Mouse (Mus musculus): Measurements from ENCODE around the gene Runx2. TPM values are rescaled to one million over a fixed set of nuclear protein-coding genes. Genes with fewer than 3 reads are reported as not detected.

The Runx2 gene
- polyA plus RNA-seq (2014; fragmentation: Nextera tagmentation; extraction: Ambion mirVana), result 9.1 and 10.1 TPM in 2 replicates

GRCm38 (mm10) chr17:44814508-44815175, at the start of gene Runx2:
Gene Runx2 (minus strand): TSS chr17:44814797.
- Histone ChIP-seq H3K4me3 (ENCODE audit: low read depth, low read length) (no peak within 1 kb of the TSS), H3K36me3 (replicated peaks; ENCODE audit: control insufficient read depth, insufficient read depth, low read depth, low read length) (no peaks in the 10 kb centered on the region), H3K4me1 (ENCODE audit: control insufficient read depth, insufficient read depth, low read length) (no peaks in the 10 kb centered on the region), H3K27ac (replicated peaks; ENCODE audit: low read depth, low read length) (no peak within 1 kb of the TSS), H3K9me3 (replicated peaks; ENCODE audit: control insufficient read depth, low read length) (no peaks in the 10 kb centered on the region), H3K4me2 (ENCODE audit: low read depth, low read length) (no peak within 1 kb of the TSS), H3K9ac (replicated peaks; ENCODE audit: low read length) (no peak within 1 kb of the TSS), H3K27me3 (ENCODE audit: control insufficient read depth, insufficient read depth, low read length) (no peaks in the 10 kb centered on the region)
- DNase-seq (ENCODE audit: low spot score), result no peak
- no peak for ATAC-seq (replicated peaks; ENCODE audit: insufficient number of reproducible peaks, low FRiP score, low TSS enrichment, low read depth)
- WGBS, result 26% methylated on average over 3 of the region's 3 CpGs

- H3K4me1 ChIP-seq (ENCODE audit: control insufficient read depth, insufficient read depth, low read length), result no peaks in the 10 kb centered on the region
- 94% methylated on average over 6 of the region's 6 CpGs for WGBS
These were observed 48.6 kb upstream of the Runx2 start for GRCm38 (mm10) chr17:44863165-44863564.

GRCm38 (mm10) chr17:44842184-44842583, 27.6 kb upstream of the Runx2 start:
- no peaks in the 10 kb centered on the region for H3K9me3 ChIP-seq (replicated peaks; ENCODE audit: control insufficient read depth, low read length)
- no peak overlapping the region for H3K27ac ChIP-seq (replicated peaks; ENCODE audit: low read depth, low read length)
- ATAC-seq (replicated peaks; ENCODE audit: insufficient number of reproducible peaks, low FRiP score, low TSS enrichment, low read depth), result no peak
- no peaks in the 10 kb centered on the region for H3K27me3 ChIP-seq (ENCODE audit: control insufficient read depth, insufficient read depth, low read length)
- no peak for DNase-seq (ENCODE audit: low spot score)
- no peaks in the 10 kb centered on the region for H3K36me3 ChIP-seq (replicated peaks; ENCODE audit: control insufficient read depth, insufficient read depth, low read depth, low read length)
- WGBS, result 71% methylated on average over 4 of the region's 4 CpGs
- H3K4me1 ChIP-seq (ENCODE audit: control insufficient read depth, insufficient read depth, low read length), result no peaks in the 10 kb centered on the region
- H3K9ac ChIP-seq (replicated peaks; ENCODE audit: low read length), result no peak overlapping the region
- H3K4me3 ChIP-seq (ENCODE audit: low read depth, low read length), result no peak overlapping the region
- no peak overlapping the region for H3K4me2 ChIP-seq (ENCODE audit: low read depth, low read length)

More at GRCm38 (mm10) chr17:44863165-44863564, 48.6 kb upstream of the Runx2 start:
- H3K36me3 ChIP-seq (replicated peaks; ENCODE audit: control insufficient read depth, insufficient read depth, low read depth, low read length), result no peaks in the 10 kb centered on the region
- no peak for ATAC-seq (replicated peaks; ENCODE audit: insufficient number of reproducible peaks, low FRiP score, low TSS enrichment, low read depth)
- H3K27me3 ChIP-seq (ENCODE audit: control insufficient read depth, insufficient read depth, low read length), result no peaks in the 10 kb centered on the region
- H3K4me3 ChIP-seq (ENCODE audit: low read depth, low read length), result no peak overlapping the region
- no peak overlapping the region for H3K4me2 ChIP-seq (ENCODE audit: low read depth, low read length)
- no peak overlapping the region for H3K9ac ChIP-seq (replicated peaks; ENCODE audit: low read length)
- no peak overlapping the region for H3K27ac ChIP-seq (replicated peaks; ENCODE audit: low read depth, low read length)
- H3K9me3 ChIP-seq (replicated peaks; ENCODE audit: control insufficient read depth, low read length), result no peaks in the 10 kb centered on the region
- no peak for DNase-seq (ENCODE audit: low spot score)

DNA sequence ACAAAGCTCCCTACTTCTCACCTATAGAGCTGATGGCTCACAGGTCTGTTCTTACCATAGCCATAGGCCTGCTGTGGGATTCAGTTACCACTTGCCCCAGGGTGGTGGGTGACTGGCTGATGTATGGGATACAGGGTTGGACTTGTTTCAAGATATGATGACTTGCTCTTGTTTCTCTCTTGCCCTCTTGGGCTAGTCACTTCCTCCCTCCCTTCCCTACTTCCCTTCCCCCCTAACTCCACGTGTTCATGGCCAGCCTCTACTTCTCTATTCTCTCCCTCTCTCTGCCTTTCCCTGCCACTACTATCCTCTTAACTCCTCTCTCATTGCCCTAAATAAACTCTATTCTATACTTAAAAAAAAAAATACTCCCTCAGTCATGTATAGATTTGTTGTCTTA, 16.6 kb upstream of the Runx2 start:
- H3K4me1 ChIP-seq (ENCODE audit: control insufficient read depth, insufficient read depth, low read length), result no peaks in the 10 kb centered on the region
- ATAC-seq (replicated peaks; ENCODE audit: insufficient number of reproducible peaks, low FRiP score, low TSS enrichment, low read depth), result no peak
- no peak overlapping the region for H3K4me2 ChIP-seq (ENCODE audit: low read depth, low read length)
- H3K9me3 ChIP-seq (replicated peaks; ENCODE audit: control insufficient read depth, low read length), result no peaks in the 10 kb centered on the region
- H3K9ac ChIP-seq (replicated peaks; ENCODE audit: low read length), result no peak overlapping the region
- 76% methylated on average over 1 of the region's 1 CpGs for WGBS
- H3K27ac ChIP-seq (replicated peaks; ENCODE audit: low read depth, low read length), result no peak overlapping the region
- H3K27me3 ChIP-seq (ENCODE audit: control insufficient read depth, insufficient read depth, low read length), result no peaks in the 10 kb centered on the region
- no peak for DNase-seq (ENCODE audit: low spot score)
- no peak overlapping the region for H3K4me3 ChIP-seq (ENCODE audit: low read depth, low read length)
- H3K36me3 ChIP-seq (replicated peaks; ENCODE audit: control insufficient read depth, insufficient read depth, low read depth, low read length), result no peaks in the 10 kb centered on the region

- Histone ChIP-seq H3K27me3 (ENCODE audit: control insufficient read depth, insufficient read depth, low read length) (no peaks in the 10 kb centered on the region), H3K4me1 (ENCODE audit: control insufficient read depth, insufficient read depth, low read length) (no peaks in the 10 kb centered on the region), H3K36me3 (replicated peaks; ENCODE audit: control insufficient read depth, insufficient read depth, low read depth, low read length) (no peaks in the 10 kb centered on the region), H3K4me2 (ENCODE audit: low read depth, low read length) (no peak overlapping the region), H3K9ac (replicated peaks; ENCODE audit: low read length) (no peak overlapping the region), H3K27ac (replicated peaks; ENCODE audit: low read depth, low read length) (no peak overlapping the region), H3K9me3 (replicated peaks; ENCODE audit: control insufficient read depth, low read length) (no peaks in the 10 kb centered on the region), H3K4me3 (ENCODE audit: low read depth, low read length) (no peak overlapping the region)
- no peak for DNase-seq (ENCODE audit: low spot score)
- 85% methylated on average over 3 of the region's 3 CpGs for WGBS
- no peak for ATAC-seq (replicated peaks; ENCODE audit: insufficient number of reproducible peaks, low FRiP score, low TSS enrichment, low read depth)
These were observed 15.0 kb upstream of the Runx2 start for GRCm38 (mm10) chr17:44829587-44829986.

- H3K9ac ChIP-seq (replicated peaks; ENCODE audit: low read length), result no peak overlapping the region
- no peak overlapping the region for H3K4me2 ChIP-seq (ENCODE audit: low read depth, low read length)
- no peak overlapping the region for H3K4me3 ChIP-seq (ENCODE audit: low read depth, low read length)
- H3K36me3 ChIP-seq (replicated peaks; ENCODE audit: control insufficient read depth, insufficient read depth, low read depth, low read length), result no peaks in the 10 kb centered on the region
- WGBS, result 83% methylated on average over 4 of the region's 4 CpGs
- ATAC-seq (replicated peaks; ENCODE audit: insufficient number of reproducible peaks, low FRiP score, low TSS enrichment, low read depth) (no peak), DNase-seq (ENCODE audit: low spot score) (no peak)
- no peaks in the 10 kb centered on the region for H3K27me3 ChIP-seq (ENCODE audit: control insufficient read depth, insufficient read depth, low read length)
- no peak overlapping the region for H3K27ac ChIP-seq (replicated peaks; ENCODE audit: low read depth, low read length)
- no peaks in the 10 kb centered on the region for H3K9me3 ChIP-seq (replicated peaks; ENCODE audit: control insufficient read depth, low read length)
- H3K4me1 ChIP-seq (ENCODE audit: control insufficient read depth, insufficient read depth, low read length), result no peaks in the 10 kb centered on the region
These were observed 13.4 kb upstream of the Runx2 start for GRCm38 (mm10) chr17:44827964-44828363.

- 81% methylated on average over 3 of the region's 3 CpGs for WGBS
- ATAC-seq (replicated peaks; ENCODE audit: insufficient number of reproducible peaks, low FRiP score, low TSS enrichment, low read depth) (no peak), DNase-seq (ENCODE audit: low spot score) (no peak)
- no peaks in the 10 kb centered on the region for H3K27me3 ChIP-seq (ENCODE audit: control insufficient read depth, insufficient read depth, low read length)
- H3K4me2 ChIP-seq (ENCODE audit: low read depth, low read length), result no peak overlapping the region
- no peak overlapping the region for H3K4me3 ChIP-seq (ENCODE audit: low read depth, low read length)
- H3K36me3 ChIP-seq (replicated peaks; ENCODE audit: control insufficient read depth, insufficient read depth, low read depth, low read length), result no peaks in the 10 kb centered on the region
- H3K4me1 ChIP-seq (ENCODE audit: control insufficient read depth, insufficient read depth, low read length), result no peaks in the 10 kb centered on the region
- no peaks in the 10 kb centered on the region for H3K9me3 ChIP-seq (replicated peaks; ENCODE audit: control insufficient read depth, low read length)
- no peak overlapping the region for H3K9ac ChIP-seq (replicated peaks; ENCODE audit: low read length)
- H3K27ac ChIP-seq (replicated peaks; ENCODE audit: low read depth, low read length), result no peak overlapping the region
These were observed 12.5 kb upstream of the Runx2 start for GRCm38 (mm10) chr17:44827124-44827523.

DNA sequence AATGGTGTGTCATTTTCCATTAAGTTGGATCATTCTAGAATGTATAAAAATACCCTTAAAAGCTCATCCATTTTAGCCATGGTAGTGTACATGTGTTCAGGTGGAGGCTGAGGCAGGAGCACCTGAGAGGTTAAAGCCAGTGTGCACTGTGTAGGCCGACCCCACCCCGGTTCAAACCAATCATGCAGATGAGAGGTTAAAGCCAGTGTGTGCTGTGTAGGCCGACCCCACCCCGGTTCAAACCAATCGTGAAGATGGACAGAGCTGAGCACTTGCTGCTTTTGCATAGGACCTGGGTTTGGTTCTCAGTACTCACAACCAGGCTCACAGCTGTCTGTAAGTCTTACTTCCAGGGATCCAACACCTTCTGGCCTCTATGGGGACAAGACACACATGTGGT, 7.3 kb upstream of the Runx2 start:
- 91% methylated on average over 5 of the region's 5 CpGs for WGBS
- H3K4me1 ChIP-seq (ENCODE audit: control insufficient read depth, insufficient read depth, low read length), result no peaks in the 10 kb centered on the region

More for the DNA sequence above, 7.3 kb upstream of the Runx2 start:
- Histone ChIP-seq H3K9ac (replicated peaks; ENCODE audit: low read length) (no peak overlapping the region), H3K27ac (replicated peaks; ENCODE audit: low read depth, low read length) (no peak overlapping the region), H3K9me3 (replicated peaks; ENCODE audit: control insufficient read depth, low read length) (no peaks in the 10 kb centered on the region), H3K4me3 (ENCODE audit: low read depth, low read length) (no peak overlapping the region), H3K36me3 (replicated peaks; ENCODE audit: control insufficient read depth, insufficient read depth, low read depth, low read length) (no peaks in the 10 kb centered on the region), H3K27me3 (ENCODE audit: control insufficient read depth, insufficient read depth, low read length) (no peaks in the 10 kb centered on the region), H3K4me2 (ENCODE audit: low read depth, low read length) (no peak overlapping the region)
- ATAC-seq (replicated peaks; ENCODE audit: insufficient number of reproducible peaks, low FRiP score, low TSS enrichment, low read depth) (no peak), DNase-seq (ENCODE audit: low spot score) (no peak)
